Mouse (Mus musculus) adrenal gland, postnatal 4 days (tissue): ENCODE results near the gene Lrrc75a. TPM values are rescaled to one million over a fixed set of nuclear protein-coding genes. Genes with fewer than 3 reads are reported as not detected.

ENCODE experiments used
- DNase-seq, 2 experiments: peaks; one replicate each; pipeline ENCODE4 v3.0.0; 2021 to 2022; ENCODE audit warnings: low spot score in 2 of 2, mixed read lengths in 2 of 2
- total RNA-seq, 2 experiments: library from RNA; stranded (reverse); gene quantifications; 2 replicates each; pipeline ENCODE4 v1.2.3; 2021

The Lrrc75a gene
- total RNA-seq, 2 experiments from 2014 or later, result 47.8 to 53.0 TPM

GRCm38 (mm10) chr11:62558152-62558551 is 90.2 kb downstream of the Lrrc75a start:
- no peak for DNase-seq

- no peak for DNase-seq
Measured at GRCm38 (mm10) chr11:62557205-62557604, 91.1 kb downstream of the Lrrc75a start.

- DNase-seq, result no peak
Measured at GRCm38 (mm10) chr11:62555896-62556412, 92.4 kb downstream of the Lrrc75a start.

GRCm38 (mm10) chr11:62554934-62555517 is 93.3 kb downstream of the Lrrc75a start:
- no peak for DNase-seq

Other genes starting within 250 kb of the Lrrc75a start
- 10 to 100 TPM in 1 of 2 experiments, 1 to 10 TPM in 1; 8.5 to 10.2 TPM for gene Pigl, start 190.1 kb downstream of the Lrrc75a start, total RNA-seq
- 100 to 1,000 TPM; 200 to 226 TPM for gene Ncor1, start 190.0 kb downstream of the Lrrc75a start, total RNA-seq
- 10 to 100 TPM; 40.6 to 44.0 TPM for gene Cenpv, start 109.3 kb downstream of the Lrrc75a start, total RNA-seq
- gene Ubb, start 97.4 kb downstream of the Lrrc75a start, total RNA-seq, result 1,000 to 10,000 TPM; 1,464 to 1,492 TPM
- 1 to 10 TPM; 3.4 to 4.2 TPM for gene Trpv2, start 74.0 kb downstream of the Lrrc75a start, total RNA-seq
- 10 to 100 TPM; 49.0 to 53.5 TPM for gene Mmgt2, start 141 bp upstream of the Lrrc75a start, total RNA-seq
- 1 to 10 TPM; 8.1 to 8.5 TPM for gene Zfp287, start 83.4 kb upstream of the Lrrc75a start, total RNA-seq
- not detected for gene Gm10428, start 104.6 kb upstream of the Lrrc75a start, total RNA-seq
- 10 to 100 TPM in 1 of 2 experiments, 1 to 10 TPM in 1; 8.9 to 11.0 TPM for gene Zfp286, start 140.9 kb upstream of the Lrrc75a start, total RNA-seq
- gene Trim16, start 171.7 kb upstream of the Lrrc75a start, total RNA-seq, result 10 to 100 TPM in 1 of 2 experiments, 1 to 10 TPM in 1; 9.9 to 11.7 TPM
- 1 to 10 TPM; 2.0 to 2.5 TPM for gene Fbxw10, start 198.5 kb upstream of the Lrrc75a start, total RNA-seq
- gene Tvp23b, start 230.9 kb upstream of the Lrrc75a start, total RNA-seq, result 10 to 100 TPM; 34.4 to 41.1 TPM